Mouse (Mus musculus) intestine, postnatal 0 days (tissue): Measurements from ENCODE around the gene Nmnat2. TPM values are rescaled to one million over a fixed set of nuclear protein-coding genes. Genes with fewer than 3 reads are reported as not detected.
A peak's percentile ranks its signal among the peaks of the same experiment; 100 is the strongest.

Experiments
- ATAC-seq: fragments of 200-750 bp; cut with Nextera tagmentation; 2 replicates; pipeline ENCODE4 v1.8.0; 2017; ENCODE audit warnings: mild to moderate bottlenecking, moderate TSS enrichment, moderate library complexity
- H3K27ac ChIP-seq: fragments of 300-500 bp; sonication (generic); 2 replicates; pipeline ENCODE4 v1.5.1; 2014; ENCODE audit warnings: mild to moderate bottlenecking, low read depth, low read length, moderate library complexity
- H3K27me3 ChIP-seq: fragments of 300-500 bp; sonication (generic); replicated peaks from 2 replicates; pipeline ENCODE4 v1.6.1; 2014; ENCODE audit warnings: low read length, mixed read lengths; ENCODE audit not compliant: control insufficient read depth, insufficient read depth
- H3K36me3 ChIP-seq: fragments of 300-500 bp; sonication (generic); 2 replicates; pipeline ENCODE4 v1.6.1; 2014; ENCODE audit warnings: mild to moderate bottlenecking, moderate library complexity; ENCODE audit not compliant: control insufficient read depth, insufficient read depth
- H3K4me1 ChIP-seq: fragments of 300-500 bp; sonication (generic); replicated peaks from 2 replicates; pipeline ENCODE4 v1.6.1; 2014; ENCODE audit warnings: antibody characterized with exemption, low read length, mixed read lengths; ENCODE audit not compliant: control insufficient read depth, insufficient read depth
- H3K4me2 ChIP-seq: fragments of 300-500 bp; sonication (generic); replicated peaks from 2 replicates; pipeline ENCODE4 v1.6.1; 2014; ENCODE audit warnings: low read depth, mild to moderate bottlenecking, moderate library complexity
- H3K4me3 ChIP-seq: fragments of 300-500 bp; sonication (generic); 2 replicates; pipeline ENCODE4 v1.5.1; 2014; ENCODE audit warnings: low read depth, low read length
- H3K9ac ChIP-seq: fragments of 300-500 bp; sonication (generic); 2 replicates; pipeline ENCODE4 v1.6.1; 2014; ENCODE audit warnings: mild to moderate bottlenecking, low read depth, low read length
- H3K9me3 ChIP-seq: fragments of 300-500 bp; sonication (generic); 2 replicates; pipeline ENCODE4 v1.6.1; 2016; ENCODE audit warnings: mixed run types; ENCODE audit not compliant: control insufficient read depth
- CTCF ChIP-seq: sonication (generic); IDR thresholded peaks from 2 replicates; pipeline ENCODE4 v1.5.1; 2016; ENCODE audit warnings: low read depth, mild to moderate bottlenecking, control low read depth, antibody characterized with exemption, moderate library complexity
- WGBS: fragments of 180-500 bp; shearing (Covaris S2); extraction: QIAGEN DNeasy Blood & Tissue Kit; methylation state at CpG from one replicate; pipeline ENCODE4 v1.1.7; 2014; 5-methylcytosine and 5-hydroxymethylcytosine counted together
- polyA plus RNA-seq: library from polyadenylated mRNA; unstranded; fragments of >200 nt; fragmentation: Nextera tagmentation; extraction: Ambion mirVana; gene quantifications from 2 replicates; pipeline ENCODE4 v1.2.1, GENCODE M21; 2015

Gene Nmnat2
- polyA plus RNA-seq, 1 experiment from 2014 or later = 1.1 TPM

DNA sequence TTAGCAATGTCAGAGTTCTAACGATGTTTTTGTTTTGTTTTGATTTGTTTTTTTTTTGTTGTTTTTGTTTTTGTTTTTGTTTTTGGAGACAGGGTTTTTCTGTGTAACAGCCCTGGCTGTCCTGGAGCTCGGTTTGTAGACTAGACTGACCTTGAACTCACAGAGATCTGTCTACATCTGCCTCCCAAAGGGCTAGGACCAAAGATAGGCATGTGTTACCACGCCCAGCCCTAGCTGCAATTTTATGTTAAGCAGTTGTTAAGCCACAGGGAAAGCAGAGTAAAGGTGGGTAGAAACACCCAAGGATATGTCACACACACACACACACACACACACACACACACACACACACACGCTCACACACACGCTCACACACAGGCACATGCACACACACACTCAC, 154.6 kb downstream of the Nmnat2 start:
- no peak overlapping the region for H3K4me3 ChIP-seq
- WGBS = 73% methylated on average over 5 of the region's 5 CpGs
- no peak for TF ChIP-seq CTCF
- H3K4me2 ChIP-seq = no peak overlapping the region
- no peak for ATAC-seq
- no peaks in the 10 kb centered on the region for H3K4me1 ChIP-seq
- H3K27me3 ChIP-seq = no peaks in the 10 kb centered on the region
- H3K27ac ChIP-seq = no peak overlapping the region
- H3K9ac ChIP-seq = no peak overlapping the region
- H3K36me3 ChIP-seq = no peaks in the 10 kb centered on the region
- no peaks in the 10 kb centered on the region for H3K9me3 ChIP-seq

GRCm38 (mm10) chr1:153109836-153110235, 155.0 kb downstream of the Nmnat2 start:
- no peak overlapping the region for H3K27ac ChIP-seq
- H3K27me3 ChIP-seq = no peaks in the 10 kb centered on the region
- no peak for TF ChIP-seq CTCF
- no peak overlapping the region for H3K4me3 ChIP-seq
- no peaks in the 10 kb centered on the region for H3K4me1 ChIP-seq
- no peaks in the 10 kb centered on the region for H3K9me3 ChIP-seq
- H3K9ac ChIP-seq = no peak overlapping the region
- H3K36me3 ChIP-seq = no peaks in the 10 kb centered on the region
- ATAC-seq = no peak
- no peak overlapping the region for H3K4me2 ChIP-seq
- WGBS = 52% methylated on average over 3 of the region's 3 CpGs

GRCm38 (mm10) chr1:153111596-153111995, 156.8 kb downstream of the Nmnat2 start:
- 71% methylated on average over 4 of the region's 4 CpGs for WGBS
- no peak overlapping the region for H3K9ac ChIP-seq
- TF ChIP-seq CTCF = no peak
- no peak overlapping the region for H3K4me2 ChIP-seq
- H3K27ac ChIP-seq = no peak overlapping the region
- no peaks in the 10 kb centered on the region for H3K9me3 ChIP-seq
- no peak for ATAC-seq
- H3K36me3 ChIP-seq = no peaks in the 10 kb centered on the region
- no peaks in the 10 kb centered on the region for H3K4me1 ChIP-seq
- no peaks in the 10 kb centered on the region for H3K27me3 ChIP-seq
- no peak overlapping the region for H3K4me3 ChIP-seq

DNA sequence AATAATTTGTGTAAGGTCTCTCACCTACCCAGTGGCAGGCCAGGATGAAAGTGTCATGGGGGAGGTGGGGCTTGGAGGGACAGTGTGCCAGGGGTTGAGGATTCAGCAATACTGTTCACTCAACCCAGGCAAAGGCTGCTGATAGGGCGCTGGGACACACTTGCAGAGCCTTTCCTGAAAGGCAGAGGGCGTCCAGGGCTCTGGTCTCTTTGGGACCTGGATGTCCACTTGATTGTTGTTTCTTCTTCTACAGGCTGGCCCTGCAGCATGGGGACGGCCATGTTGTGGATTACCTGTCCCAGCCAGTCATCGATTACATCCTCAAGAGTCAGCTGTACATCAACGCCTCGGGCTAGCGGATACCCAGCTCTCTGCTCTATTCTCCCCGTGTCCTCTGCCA, 160.5 kb downstream of the Nmnat2 start:
- H3K9me3 ChIP-seq = no peaks in the 10 kb centered on the region
- no peaks in the 10 kb centered on the region for H3K4me1 ChIP-seq
- peak; percentile 54 for TF ChIP-seq CTCF
- no peak overlapping the region for H3K9ac ChIP-seq
- no peaks in the 10 kb centered on the region for H3K27me3 ChIP-seq
- no peak for ATAC-seq
- no peak overlapping the region for H3K4me3 ChIP-seq
- no peaks in the 10 kb centered on the region for H3K36me3 ChIP-seq
- 86% methylated on average over 8 of the region's 8 CpGs for WGBS
- H3K27ac ChIP-seq = no peak overlapping the region
- H3K4me2 ChIP-seq = no peak overlapping the region

DNA sequence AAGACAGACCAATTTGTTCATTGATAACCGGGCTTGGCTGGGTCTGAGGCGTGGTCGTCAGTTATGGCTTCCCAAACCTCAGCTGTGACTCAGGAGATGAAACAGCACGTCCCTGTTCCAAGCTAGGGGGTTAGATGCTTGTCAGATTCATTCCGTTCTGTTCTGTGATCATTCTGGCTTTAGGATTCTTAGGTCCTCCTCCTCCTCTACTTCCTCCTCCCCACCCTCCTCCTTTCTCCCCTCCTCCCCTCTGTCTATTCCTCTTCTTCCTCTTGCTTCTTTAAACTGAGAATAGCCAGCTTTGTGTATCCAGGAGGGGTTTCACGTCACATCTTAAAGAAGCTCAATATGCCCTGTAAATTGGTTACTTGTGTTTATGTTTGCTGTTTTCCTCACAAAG, 165.8 kb downstream of the Nmnat2 start:
- Histone ChIP-seq H3K4me2 (no peak overlapping the region), H3K4me3 (no peak overlapping the region), H3K27me3 (no peaks in the 10 kb centered on the region), H3K36me3 (no peaks in the 10 kb centered on the region), H3K9ac (no peak overlapping the region), H3K27ac (no peak overlapping the region), H3K9me3 (no peaks in the 10 kb centered on the region), H3K4me1 (no peaks in the 10 kb centered on the region)
- no peak for ATAC-seq
- TF ChIP-seq CTCF = no peak
- 58% methylated on average over 6 of the region's 6 CpGs for WGBS

DNA sequence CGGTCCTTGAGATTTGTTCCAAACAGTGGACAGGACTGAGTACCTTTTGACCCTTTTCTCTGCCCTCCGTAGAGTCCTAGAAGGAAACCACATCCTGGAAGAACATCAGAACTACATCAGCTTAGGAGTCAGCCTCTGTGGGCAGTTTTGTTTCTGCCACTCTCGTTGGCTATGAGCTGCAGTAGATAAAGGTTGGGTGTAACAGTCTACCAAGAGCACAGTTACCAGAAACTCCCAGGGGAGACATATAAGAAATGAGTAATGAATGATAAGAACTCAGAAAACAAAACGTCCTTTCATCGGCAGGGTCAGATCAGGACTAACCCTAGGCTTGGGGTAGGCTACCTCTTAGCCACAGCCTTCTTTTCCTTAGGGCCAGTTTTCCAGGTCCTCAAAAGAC, 166.5 kb downstream of the Nmnat2 start:
- H3K4me2 ChIP-seq = no peak overlapping the region
- H3K27ac ChIP-seq = no peak overlapping the region
- H3K4me1 ChIP-seq = no peaks in the 10 kb centered on the region
- H3K27me3 ChIP-seq = no peaks in the 10 kb centered on the region
- TF ChIP-seq CTCF = no peak
- H3K36me3 ChIP-seq = no peaks in the 10 kb centered on the region
- ATAC-seq = no peak
- H3K9ac ChIP-seq = no peak overlapping the region
- H3K4me3 ChIP-seq = no peak overlapping the region
- no peaks in the 10 kb centered on the region for H3K9me3 ChIP-seq
- 66% methylated on average over 5 of the region's 5 CpGs for WGBS

GRCm38 (mm10) chr1:153122764-153123163, 168.0 kb downstream of the Nmnat2 start:
- TF ChIP-seq CTCF = no peak
- H3K4me2 ChIP-seq = no peak overlapping the region
- H3K9ac ChIP-seq = no peak overlapping the region
- no peaks in the 10 kb centered on the region for H3K9me3 ChIP-seq
- ATAC-seq = no peak
- H3K4me3 ChIP-seq = no peak overlapping the region
- H3K27me3 ChIP-seq = no peaks in the 10 kb centered on the region
- no peaks in the 10 kb centered on the region for H3K4me1 ChIP-seq
- WGBS = 87% methylated on average over 4 of the region's 4 CpGs
- no peak overlapping the region for H3K27ac ChIP-seq
- no peaks in the 10 kb centered on the region for H3K36me3 ChIP-seq
